ENCODE assay signal across 12 mouse cellular contexts in genomic region chr2:71623134-71623533, GRCm38 (mm10).
DNase-seq lines count a peak whose midpoint lies in the region; ATAC-seq and TF ChIP-seq lines count a peak whose summit lies in the region.
"Had no signal": no experiment of that assay in that cellular context is flagged by ENCODE, and none has a peak within 500 bp of the region (broad histone marks: within the 10 kb centered on the region; RNA-seq: fewer than 3 reads in every experiment).

No protein-coding gene starts in this region.

- H3K27me3 ChIP-seq in heart, embryonic 14.5 days (ENCODE audit: control insufficient read depth, insufficient read depth, low read length): no peaks in the 10 kb centered on the region
- 0 out of 2 replicates have a peak, but pooled peaks cover 4% of the 10 kb centered on the region for H3K27me3 ChIP-seq in lung, embryonic 14.5 days (ENCODE audit: insufficient read depth, low read length)

- no peak overlapping the region for H3K4me3 ChIP-seq in heart, embryonic 14.5 days (ENCODE audit: control insufficient read depth in 1 of 2, insufficient read depth in 1 of 2, low read depth in 1 of 2, low read length in 2 of 2)
- no peak overlapping the region for H3K4me3 ChIP-seq in lung, embryonic 14.5 days (ENCODE audit: low read depth, low read length)
- H3K4me3 ChIP-seq in olfactory bulb, adult 2 months (ENCODE audit: insufficient read depth, low read depth, low read length): no peak overlapping the region

- H3K27ac ChIP-seq in heart, embryonic 14.5 days (replicated peaks in 1 of 2; ENCODE audit: control insufficient read depth in 1 of 2, insufficient read depth in 1 of 2, low read depth in 2 of 2, low read length in 2 of 2): peak overlapping the region; percentile 33 to 44; a peak in 2 of 4 replicates
- no peak overlapping the region for H3K27ac ChIP-seq in lung, embryonic 14.5 days (ENCODE audit: low read depth)
- peak overlapping the region; percentile 58 for H3K27ac ChIP-seq in olfactory bulb, adult 2 months (ENCODE audit: insufficient read depth, low read depth, low read length)

- peaks cover 3 to 4% of the 10 kb centered on the region in 2 experiments; a peak in 2 of 4 replicates for H3K4me1 ChIP-seq in heart, embryonic 14.5 days (ENCODE audit: control insufficient read depth in 2 of 2, insufficient read depth in 2 of 2, low read length in 2 of 2)
- 0 out of 2 replicates have a peak, but pooled peaks cover 3% of the 10 kb centered on the region for H3K4me1 ChIP-seq in lung, embryonic 14.5 days (ENCODE audit: insufficient read depth)
- H3K4me1 ChIP-seq in olfactory bulb, adult 2 months (ENCODE audit: control insufficient read depth, insufficient read depth, low read length): peaks cover 30% of the 10 kb centered on the region

- no peak for TF ChIP-seq CTCF in lung, embryonic 14.5 days (IDR thresholded peaks at IDR 0.05; ENCODE audit: low read depth)
- TF ChIP-seq CTCF in olfactory bulb, adult 2 months (IDR thresholded peaks at IDR 0.05; ENCODE audit: insufficient read depth, low read depth, low read length): no peak

- ATAC-seq in heart, embryonic 14.5 days (ENCODE audit: insufficient number of reproducible peaks, insufficient read depth, low FRiP score, low read depth): no peak
- ATAC-seq in lung, embryonic 14.5 days (ENCODE audit: insufficient read depth): peak; percentile 69
- ATAC-seq: forebrain, embryonic 14.5 days had no signal

- H3K9ac ChIP-seq in heart, embryonic 14.5 days (ENCODE audit: low read length): no peak overlapping the region
- no peak overlapping the region for H3K9ac ChIP-seq in lung, embryonic 14.5 days

- no peak for TF ChIP-seq POLR2A in olfactory bulb, adult 2 months (IDR thresholded peaks at IDR 0.05; ENCODE audit: insufficient read depth, low read depth, low read length)

- no peaks in the 10 kb centered on the region for H3K36me3 ChIP-seq in heart, embryonic 14.5 days (ENCODE audit: control insufficient read depth, insufficient read depth, low read length)
- no peaks in the 10 kb centered on the region for H3K36me3 ChIP-seq in lung, embryonic 14.5 days (ENCODE audit: insufficient read depth)
- H3K36me3 ChIP-seq: G1E had no signal

- H3K9me3 ChIP-seq in heart, embryonic 14.5 days (ENCODE audit: control insufficient read depth, low read length): no peaks in the 10 kb centered on the region
- no peaks in the 10 kb centered on the region for H3K9me3 ChIP-seq in lung, embryonic 14.5 days (ENCODE audit: low read depth, low read length)
- H3K9me3 ChIP-seq: G1E had no signal

- no peak for DNase-seq in heart, postnatal 10 days
- DNase-seq in lung, embryonic 14.5 days: peak; percentile 59
- DNase-seq in lung, postnatal 14 days: no peak
- DNase-seq in ZHBTc4 (ENCODE audit: low read depth, low spot score): peak; percentile 36
- no peak for DNase-seq in cerebellum, postnatal 36 days
- DNase-seq: adrenal gland, adult 2 months; cerebellum, adult 18-20 months had no signal

- H3K4me2 ChIP-seq in heart, embryonic 14.5 days (ENCODE audit: low read length): no peak overlapping the region
- H3K4me2 ChIP-seq in lung, embryonic 14.5 days: no peak overlapping the region
- H3K4me2 ChIP-seq: liver, embryonic 11.5 days had no signal

- 74% methylated on average over 2 of the region's 2 CpGs for WGBS in heart, embryonic 14.5 days
- 59% methylated on average over 2 of the region's 2 CpGs for WGBS in lung, embryonic 14.5 days
- 49% methylated on average over 2 of the region's 2 CpGs for WGBS in olfactory bulb, adult 2 months

- intact Hi-C loops in heart, postnatal 10 days (cut with DNase I): no loop called here

Comparison
In these comparisons a context has a peak if more than half of its experiments do, and no peak if none do; other contexts are left out.
1. DNase-seq: peak in lung, embryonic 14.5 days (single experiment) and ZHBTc4 (single experiment); none in heart, postnatal 10 days (0 of 2), lung, postnatal 14 days (single experiment) and cerebellum, postnatal 36 days (0 of 2).